Mouse (Mus musculus) embryonic facial prominence, embryonic 15.5 days (tissue): ENCODE data around the gene Svop. TPM values are rescaled to one million over a fixed set of nuclear protein-coding genes. Genes with fewer than 3 reads are reported as not detected.

ENCODE experiments used
- ATAC-seq: fragments of 200-750 bp; cut with Nextera tagmentation; 2 replicates; pipeline ENCODE4 v1.8.0; 2017; ENCODE audit warnings: low read depth, moderate TSS enrichment; ENCODE audit not compliant: insufficient number of reproducible peaks, low FRiP score, low TSS enrichment
- H3K27ac ChIP-seq: fragments of 300-500 bp; sonication (generic); replicated peaks from 2 replicates; pipeline ENCODE4 v1.5.1; 2015; ENCODE audit warnings: mild to moderate bottlenecking, inconsistent platforms
- H3K27me3 ChIP-seq: fragments of 300-500 bp; sonication (generic); 2 replicates; pipeline ENCODE4 v1.6.1; 2015; ENCODE audit warnings: inconsistent platforms
- H3K36me3 ChIP-seq: fragments of 300-500 bp; sonication (generic); 2 replicates; pipeline ENCODE4 v1.6.1; 2015; ENCODE audit warnings: mild to moderate bottlenecking, inconsistent platforms
- H3K4me1 ChIP-seq: fragments of 300-500 bp; sonication (generic); 2 replicates; pipeline ENCODE4 v1.6.1; 2015; ENCODE audit warnings: inconsistent platforms
- H3K4me2 ChIP-seq: fragments of 300-500 bp; sonication (generic); replicated peaks from 2 replicates; pipeline ENCODE4 v1.6.1; 2015; ENCODE audit warnings: mild to moderate bottlenecking, inconsistent platforms
- H3K4me3 ChIP-seq: fragments of 300-500 bp; sonication (generic); replicated peaks from 2 replicates; pipeline ENCODE4 v1.5.1; 2015; ENCODE audit warnings: mild to moderate bottlenecking, inconsistent platforms
- H3K9ac ChIP-seq: fragments of 300-500 bp; sonication (generic); 2 replicates; pipeline ENCODE4 v1.6.1; 2015; ENCODE audit warnings: inconsistent platforms
- H3K9me3 ChIP-seq: fragments of 300-500 bp; sonication (generic); replicated peaks from 2 replicates; pipeline ENCODE4 v1.6.1; 2016; ENCODE audit warnings: inconsistent platforms
- WGBS: fragments of 180-500 bp; shearing (Covaris S2); methylation state at CpG from one replicate; pipeline ENCODE4 v1.1.7; 2015; 5-methylcytosine and 5-hydroxymethylcytosine counted together
- polyA plus RNA-seq: library from polyadenylated mRNA; unstranded; fragments of >200 nt; fragmentation: Nextera tagmentation; extraction: Ambion mirVana; gene quantifications from 2 replicates; pipeline ENCODE4 v1.2.1, GENCODE M21; 2015

Gene Svop
- polyA plus RNA-seq, 1 experiment from 2014 or later, result 0.48 TPM

DNA sequence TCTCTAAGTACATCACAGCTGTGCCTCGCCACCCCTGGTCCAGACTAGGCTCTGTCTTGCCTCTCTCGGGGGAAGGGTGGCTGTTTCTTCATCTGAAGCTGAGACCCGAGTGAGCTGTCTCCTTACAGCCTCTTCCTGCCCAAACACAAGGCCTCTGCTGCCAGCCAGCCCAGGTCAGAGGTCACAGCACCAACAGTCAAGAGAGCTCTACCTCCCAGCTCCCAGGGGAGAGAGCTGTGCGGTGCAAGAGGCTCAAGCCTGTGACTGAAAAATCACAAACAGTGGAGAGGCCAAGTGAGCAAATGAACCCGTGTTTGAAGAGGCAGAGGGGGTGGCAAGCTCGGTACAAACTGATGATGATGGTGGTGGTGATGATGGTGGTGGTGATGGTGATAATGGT, 24.8 kb downstream of the Svop start:
- no peak overlapping the region for H3K27ac ChIP-seq
- no peak overlapping the region for H3K4me2 ChIP-seq
- no peak overlapping the region for H3K9ac ChIP-seq
- no peak for ATAC-seq
- no peaks in the 10 kb centered on the region for H3K9me3 ChIP-seq
- 27% methylated on average over 6 of the region's 6 CpGs for WGBS
- no peaks in the 10 kb centered on the region for H3K4me1 ChIP-seq
- no peak overlapping the region for H3K4me3 ChIP-seq
- no peaks in the 10 kb centered on the region for H3K27me3 ChIP-seq
- H3K36me3 ChIP-seq, result no peaks in the 10 kb centered on the region

DNA sequence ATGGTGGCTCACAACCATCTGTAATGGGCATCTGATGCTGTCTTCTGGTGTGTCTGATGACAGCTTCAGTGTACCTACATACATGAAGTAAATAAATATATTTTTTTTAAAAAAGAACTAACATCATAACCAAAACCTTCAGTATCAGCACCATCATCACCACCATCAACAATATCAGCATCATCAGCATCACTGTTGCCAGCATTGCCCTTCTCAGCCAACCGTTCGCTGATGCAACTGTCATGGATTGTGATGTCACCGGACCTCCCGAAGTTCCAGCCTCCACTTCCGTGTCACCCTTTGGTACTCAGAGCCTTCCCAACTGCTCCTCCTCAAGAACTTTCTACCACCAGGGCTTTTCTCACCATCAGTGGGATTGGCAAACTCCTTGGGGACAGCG, 26.2 kb downstream of the Svop start, which contains the start of gene Usp30:
Gene Usp30, plus strand, starts transcription at position 301 of the 400 bp plus-strand sequence.
- Histone ChIP-seq H3K4me3 (no peak within 1 kb of the TSS), H3K27me3 (no peaks in the 10 kb centered on the region), H3K4me2 (no peak within 1 kb of the TSS), H3K9ac (no peak within 1 kb of the TSS), H3K36me3 (no peaks in the 10 kb centered on the region), H3K4me1 (no peaks in the 10 kb centered on the region), H3K27ac (no peak within 1 kb of the TSS), H3K9me3 (no peaks in the 10 kb centered on the region)
- no peak for ATAC-seq
- 91% methylated on average over 6 of the region's 6 CpGs for WGBS

- H3K36me3 ChIP-seq, result no peaks in the 10 kb centered on the region
- H3K4me1 ChIP-seq, result no peaks in the 10 kb centered on the region
- H3K27me3 ChIP-seq, result no peaks in the 10 kb centered on the region
- ATAC-seq, result no peak
- no peak overlapping the region for H3K9ac ChIP-seq
- H3K27ac ChIP-seq, result no peak overlapping the region
- H3K4me3 ChIP-seq, result no peak overlapping the region
- 61% methylated on average over 4 of the region's 4 CpGs for WGBS
- H3K9me3 ChIP-seq, result no peaks in the 10 kb centered on the region
- H3K4me2 ChIP-seq, result no peak overlapping the region
These were observed 27.4 kb downstream of the Svop start for GRCm38 (mm10) chr5:114063958-114064357.

GRCm38 (mm10) chr5:114061675-114062074, 29.7 kb downstream of the Svop start:
- Histone ChIP-seq H3K27ac (no peak overlapping the region), H3K9ac (no peak overlapping the region), H3K27me3 (no peaks in the 10 kb centered on the region), H3K9me3 (no peaks in the 10 kb centered on the region), H3K4me1 (no peaks in the 10 kb centered on the region), H3K4me2 (no peak overlapping the region), H3K36me3 (no peaks in the 10 kb centered on the region), H3K4me3 (no peak overlapping the region)
- ATAC-seq, result no peak
- 50% methylated on average over 7 of the region's 7 CpGs for WGBS

DNA sequence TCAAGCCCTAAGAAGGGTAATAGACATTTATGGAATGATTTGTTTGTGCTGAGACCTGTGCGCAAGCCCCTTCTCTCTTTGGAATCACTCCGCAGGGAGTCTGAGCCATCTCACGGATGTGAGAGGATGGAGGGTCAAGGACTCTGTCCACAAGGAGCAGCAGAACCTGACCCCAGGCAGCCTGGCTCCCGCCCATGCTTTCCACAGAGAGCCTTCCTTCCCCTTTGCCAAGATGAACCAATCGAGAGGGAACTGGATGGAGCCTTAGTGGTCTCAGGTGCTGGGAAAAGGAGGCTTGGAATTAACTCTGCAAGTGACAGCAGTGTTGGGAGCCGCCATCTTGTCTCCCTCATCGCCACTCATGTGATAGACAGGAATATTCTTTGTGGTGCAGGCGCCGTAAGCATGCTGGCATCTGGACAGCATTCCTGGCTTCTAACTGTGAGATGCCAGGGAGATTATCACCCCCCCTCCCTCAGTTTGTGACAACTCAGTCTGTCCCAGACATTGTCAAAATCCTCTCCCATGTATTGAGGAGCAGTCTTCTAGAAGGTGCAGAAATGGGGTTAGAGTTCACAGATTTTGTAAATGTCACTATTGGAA, 34.1 kb downstream of the Svop start:
- Histone ChIP-seq H3K4me1 (0 out of 2 replicates have a peak, but pooled peaks cover 6% of the 10 kb centered on the region), H3K27me3 (no peaks in the 10 kb centered on the region), H3K4me3 (no peak overlapping the region), H3K9ac (no peak overlapping the region), H3K27ac (no peak overlapping the region), H3K4me2 (no peak overlapping the region), H3K9me3 (no peaks in the 10 kb centered on the region), H3K36me3 (no peaks in the 10 kb centered on the region)
- WGBS, result 68% methylated on average over 9 of the region's 9 CpGs
- no peak for ATAC-seq

- peak; percentile 59; the same call in 1 of the 2 replicates for ATAC-seq
- 0 out of 2 replicates have a peak, but pooled peaks cover 2% of the 10 kb centered on the region for H3K27me3 ChIP-seq
- no peak overlapping the region for H3K9ac ChIP-seq
- H3K36me3 ChIP-seq, result no peaks in the 10 kb centered on the region
- H3K4me2 ChIP-seq, result peak overlapping the region; percentile 35
- 24% methylated on average over 9 of the region's 9 CpGs for WGBS
- H3K4me1 ChIP-seq, result 0 out of 2 replicates have a peak, but pooled peaks cover 9% of the 10 kb centered on the region
- peak overlapping the region; percentile 21 for H3K4me3 ChIP-seq
- no peaks in the 10 kb centered on the region for H3K9me3 ChIP-seq
- H3K27ac ChIP-seq, result 0 out of 2 replicates have a peak overlapping the region, but pooled peaks have one; percentile 0
These were observed 39.1 kb downstream of the Svop start for GRCm38 (mm10) chr5:114052246-114052761.

DNA sequence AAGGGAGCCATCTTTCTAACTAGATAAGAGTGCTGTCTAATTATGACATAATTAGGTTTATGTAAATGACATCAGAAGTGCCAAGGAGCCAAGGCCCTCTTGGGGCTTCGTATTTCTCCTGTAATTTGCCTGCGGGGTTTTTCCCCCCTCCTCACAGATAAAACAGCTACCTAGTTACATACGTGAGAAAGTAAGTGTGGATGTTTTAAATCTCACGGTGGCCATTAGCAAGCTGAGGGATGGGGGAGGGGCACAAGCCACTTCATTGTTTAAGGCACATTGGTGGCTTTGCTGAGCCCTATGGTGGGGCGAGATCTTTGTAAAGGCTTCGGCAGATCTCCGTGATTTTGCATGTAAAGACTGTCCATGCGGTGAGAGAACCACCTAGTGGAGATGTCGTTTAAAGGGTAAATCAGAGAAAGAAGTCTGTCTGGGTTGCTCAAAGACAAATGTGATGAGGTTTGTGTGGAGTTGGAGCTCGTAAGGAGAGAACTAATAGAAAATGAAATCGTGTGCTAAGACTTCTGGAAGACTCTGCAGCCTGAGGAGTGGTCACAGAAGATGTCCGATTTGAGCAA, 42.5 kb downstream of the Svop start:
- 52% methylated on average over 12 of the region's 12 CpGs for WGBS
- H3K9me3 ChIP-seq, result no peaks in the 10 kb centered on the region
- 0 out of 2 replicates have a peak, but pooled peaks cover 2% of the 10 kb centered on the region for H3K27me3 ChIP-seq
- no peak overlapping the region for H3K27ac ChIP-seq
- H3K36me3 ChIP-seq, result no peaks in the 10 kb centered on the region
- ATAC-seq, result no peak
- H3K4me2 ChIP-seq, result no peak overlapping the region
- H3K4me3 ChIP-seq, result no peak overlapping the region
- H3K9ac ChIP-seq, result no peak overlapping the region
- H3K4me1 ChIP-seq, result 0 out of 2 replicates have a peak, but pooled peaks cover 9% of the 10 kb centered on the region

DNA sequence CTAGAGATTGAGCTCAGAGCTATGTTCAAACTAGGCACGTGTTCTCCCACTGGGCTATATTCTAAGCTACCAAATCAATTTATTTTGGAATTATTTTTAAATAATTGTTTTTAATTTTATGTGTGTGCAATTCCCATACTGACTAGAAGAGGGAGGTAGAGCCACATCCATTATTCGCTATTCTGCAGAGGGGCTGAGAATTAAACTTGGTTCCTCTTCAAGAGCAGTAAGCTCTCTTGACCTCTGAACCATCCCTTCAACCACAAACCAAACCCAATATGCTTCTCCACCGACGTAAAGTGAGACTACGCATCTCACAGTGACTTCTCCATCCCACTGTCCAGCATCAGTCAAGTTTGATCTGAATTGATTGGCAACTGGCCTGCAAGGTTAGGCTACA, 44.2 kb downstream of the Svop start:
- Histone ChIP-seq H3K36me3 (no peaks in the 10 kb centered on the region), H3K9ac (no peak overlapping the region), H3K9me3 (no peaks in the 10 kb centered on the region), H3K27ac (no peak overlapping the region), H3K4me3 (no peak overlapping the region), H3K27me3 (0 out of 2 replicates have a peak, but pooled peaks cover 2% of the 10 kb centered on the region), H3K4me1 (0 out of 2 replicates have a peak, but pooled peaks cover 3% of the 10 kb centered on the region), H3K4me2 (no peak overlapping the region)
- WGBS, result 75% methylated on average over 5 of the region's 5 CpGs
- ATAC-seq, result no peak

DNA sequence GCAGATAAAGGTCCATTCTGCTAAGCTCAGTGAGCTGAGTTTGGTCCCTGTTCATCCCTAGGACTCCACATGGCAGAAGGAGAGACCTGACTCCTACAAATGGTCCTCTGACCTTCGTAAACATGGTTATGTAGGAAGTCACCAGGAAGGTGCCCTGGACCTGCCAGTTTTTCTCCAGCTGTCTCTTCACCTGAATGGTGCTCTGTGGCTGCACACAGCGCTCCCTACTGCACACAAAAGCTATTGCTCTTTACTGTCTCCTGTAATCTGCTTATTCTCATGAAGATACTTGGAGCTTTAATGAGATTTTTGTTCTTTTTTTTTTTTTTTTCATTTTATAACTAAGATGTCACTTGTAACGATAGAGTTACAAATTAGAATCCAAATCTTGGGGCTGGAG, 44.8 kb downstream of the Svop start:
- ATAC-seq, result no peak
- Histone ChIP-seq H3K9ac (no peak overlapping the region), H3K4me2 (no peak overlapping the region), H3K9me3 (no peaks in the 10 kb centered on the region), H3K4me3 (no peak overlapping the region), H3K36me3 (no peaks in the 10 kb centered on the region), H3K4me1 (no peaks in the 10 kb centered on the region), H3K27me3 (0 out of 2 replicates have a peak, but pooled peaks cover 2% of the 10 kb centered on the region), H3K27ac (no peak overlapping the region)
- 53% methylated on average over 3 of the region's 3 CpGs for WGBS

- WGBS, result 64% methylated on average over 3 of the region's 3 CpGs
These were observed 45.2 kb downstream of the Svop start for GRCm38 (mm10) chr5:114046151-114046550.

GRCm38 (mm10) chr5:114045134-114045533, 46.2 kb downstream of the Svop start:
- 73% methylated on average over 1 of the region's 1 CpGs for WGBS
- Histone ChIP-seq H3K4me3 (no peak overlapping the region), H3K4me1 (no peaks in the 10 kb centered on the region), H3K36me3 (no peaks in the 10 kb centered on the region), H3K4me2 (no peak overlapping the region), H3K27ac (no peak overlapping the region), H3K9me3 (no peaks in the 10 kb centered on the region), H3K27me3 (no peaks in the 10 kb centered on the region), H3K9ac (no peak overlapping the region)
- ATAC-seq, result no peak

More at GRCm38 (mm10) chr5:114046151-114046550, 45.2 kb downstream of the Svop start:
- Histone ChIP-seq H3K4me1 (no peaks in the 10 kb centered on the region), H3K9ac (no peak overlapping the region), H3K27ac (no peak overlapping the region), H3K4me2 (no peak overlapping the region), H3K9me3 (no peaks in the 10 kb centered on the region), H3K27me3 (0 out of 2 replicates have a peak, but pooled peaks cover 2% of the 10 kb centered on the region), H3K4me3 (no peak overlapping the region), H3K36me3 (no peaks in the 10 kb centered on the region)
- ATAC-seq, result no peak
